Mouse (Mus musculus): ENCODE measurements around the gene Tbk1. TPM values are rescaled to one million over a fixed set of nuclear protein-coding genes. Genes with fewer than 3 reads are reported as not detected.
A peak's percentile ranks its signal among the peaks of the same experiment; 100 is the strongest.

Tbk1 gene
- total RNA-seq, 2 experiments from 2014 or later = 47.6 to 50.8 TPM

- peak; percentile 56 to 66 for DNase-seq (ENCODE audit: extremely low spot score in 1 of 2, low spot score in 1 of 2)
Measured at GRCm38 (mm10) chr10:121504973-121505911, 81.3 kb downstream of the Tbk1 start.

- DNase-seq (ENCODE audit: extremely low spot score in 1 of 2, low spot score in 1 of 2) = no peak
Measured at GRCm38 (mm10) chr10:121501160-121501559, 85.4 kb downstream of the Tbk1 start.

- DNase-seq (ENCODE audit: extremely low spot score in 1 of 2, low spot score in 1 of 2) = no peak
Measured at GRCm38 (mm10) chr10:121500034-121500433, 86.6 kb downstream of the Tbk1 start.

GRCm38 (mm10) chr10:121499063-121499462 is 87.5 kb downstream of the Tbk1 start:
- DNase-seq (ENCODE audit: extremely low spot score in 1 of 2, low spot score in 1 of 2) = no peak

- no peak for DNase-seq (ENCODE audit: extremely low spot score in 1 of 2, low spot score in 1 of 2)
Measured at GRCm38 (mm10) chr10:121498481-121498904, 88.1 kb downstream of the Tbk1 start.

- no peak for DNase-seq (ENCODE audit: extremely low spot score in 1 of 2, low spot score in 1 of 2)
Measured at GRCm38 (mm10) chr10:121497968-121498367, 88.6 kb downstream of the Tbk1 start.

GRCm38 (mm10) chr10:121496616-121497015 is 90.0 kb downstream of the Tbk1 start:
- DNase-seq (ENCODE audit: extremely low spot score in 1 of 2, low spot score in 1 of 2) = no peak

Small RNA genes within 50 kb of the gene (microRNA-seq; reads per million reads assigned to microRNA genes)
- gene Gm24330 = 0 reads per million in 2 experiments

Other genes with a start within 250 kb of the Tbk1 start
- gene Tbc1d30, start 235.5 kb downstream of the Tbk1 start, total RNA-seq (2021) = 10 to 100 TPM; 40.7 to 41.3 TPM
- gene Gns, start 221.7 kb downstream of the Tbk1 start, total RNA-seq (2021) = 10 to 100 TPM; 74.7 to 78.3 TPM
- 10 to 100 TPM in 1 of 2 experiments, 1 to 10 TPM in 1; 7.6 to 10.4 TPM for gene Rassf3, start 110.4 kb downstream of the Tbk1 start, total RNA-seq (2021)
- gene Xpot, start 39.5 kb upstream of the Tbk1 start, total RNA-seq (2021) = 10 to 100 TPM; 61.2 to 69.0 TPM
- gene D930020B18Rik, start 54.8 kb upstream of the Tbk1 start, total RNA-seq (2021) = under 1 TPM; 0.27 to 0.52 TPM
- 1 to 10 TPM; 8.8 to 9.0 TPM for gene BC048403, start 153.2 kb upstream of the Tbk1 start, total RNA-seq (2021)